Mouse (Mus musculus) natural killer cell, adult 2 months (primary cell): ENCODE data around the gene Iqcf6.
"Not testable (repeated sequence)": the region's sequence is repeated elsewhere in the genome, so short reads cannot be mapped to it uniquely, and the experiment has no call there.

Source experiments
- DNase-seq, 2 experiments: peaks; one replicate each; pipeline ENCODE4 v3.0.0; 2022; ENCODE audit warnings: low spot score in 2 of 2

The Iqcf6 gene

GRCm38 (mm10) chr9:106626282-106626681, at the start of gene Iqcf6:
Gene Iqcf6, plus strand, starts transcription at chr9:106626582.
- DNase-seq = no peak

- DNase-seq = no peak
Observed at GRCm38 (mm10) chr9:106580016-106580415, 46.4 kb upstream of the Iqcf6 start.

- no peak for DNase-seq
Observed at GRCm38 (mm10) chr9:106582552-106582951, 43.8 kb upstream of the Iqcf6 start.

GRCm38 (mm10) chr9:106592158-106592557, 34.2 kb upstream of the Iqcf6 start:
- no peak for DNase-seq

GRCm38 (mm10) chr9:106595402-106595801, 31.0 kb upstream of the Iqcf6 start:
- not testable (repeated sequence) for DNase-seq

GRCm38 (mm10) chr9:106595836-106596235, 30.5 kb upstream of the Iqcf6 start:
- DNase-seq = no peak

- no peak for DNase-seq
Observed at GRCm38 (mm10) chr9:106598466-106598865, 27.9 kb upstream of the Iqcf6 start.

GRCm38 (mm10) chr9:106600546-106600945, 25.8 kb upstream of the Iqcf6 start:
- DNase-seq = peak; percentile 3 to 21

- DNase-seq = no peak
Observed at GRCm38 (mm10) chr9:106610727-106611126, 15.7 kb upstream of the Iqcf6 start.

GRCm38 (mm10) chr9:106613951-106614350, 12.4 kb upstream of the Iqcf6 start:
- DNase-seq = no peak

GRCm38 (mm10) chr9:106614616-106615015, 11.8 kb upstream of the Iqcf6 start:
- no peak for DNase-seq

GRCm38 (mm10) chr9:106616306-106616705, 10.1 kb upstream of the Iqcf6 start:
- no peak for DNase-seq

- DNase-seq = no peak
Observed at GRCm38 (mm10) chr9:106617496-106617895, 8.9 kb upstream of the Iqcf6 start.

GRCm38 (mm10) chr9:106627796-106628195, 1.4 kb downstream of the Iqcf6 start:
- DNase-seq = not testable (repeated sequence)

GRCm38 (mm10) chr9:106632185-106632584, 5.8 kb downstream of the Iqcf6 start:
- DNase-seq = no peak

GRCm38 (mm10) chr9:106638154-106638553, 11.8 kb downstream of the Iqcf6 start:
- no peak for DNase-seq

- no peak for DNase-seq
Observed at GRCm38 (mm10) chr9:106641346-106641745, 15.0 kb downstream of the Iqcf6 start.

- peak; percentile 52 to 72 for DNase-seq
Observed at GRCm38 (mm10) chr9:106643128-106643527, 16.7 kb downstream of the Iqcf6 start.

- DNase-seq = no peak
Observed at GRCm38 (mm10) chr9:106643787-106644186, 17.4 kb downstream of the Iqcf6 start.

GRCm38 (mm10) chr9:106645684-106646271, 19.4 kb downstream of the Iqcf6 start:
- no peak for DNase-seq

GRCm38 (mm10) chr9:106647226-106647625, 20.8 kb downstream of the Iqcf6 start:
- DNase-seq = no peak

GRCm38 (mm10) chr9:106652720-106653119, 26.3 kb downstream of the Iqcf6 start:
- no peak for DNase-seq

- no peak for DNase-seq
Observed at GRCm38 (mm10) chr9:106655884-106656720, 29.7 kb downstream of the Iqcf6 start, which contains the start of gene Grm2. Gene Grm2, minus strand, starts transcription at chr9:106656082.
